Mouse (Mus musculus) liver (tissue): ENCODE data around the gene Fam184a.
A peak's percentile ranks its signal among the peaks of the same experiment; 100 is the strongest.
"Not testable (repeated sequence)": the region's sequence is repeated elsewhere in the genome, so short reads cannot be mapped to it uniquely, and the experiment has no call there.

ENCODE experiments used
- DNase-seq: peaks from one replicate; pipeline ENCODE4 v3.0.0-alpha.2; 2020; ENCODE audit warnings: mixed read lengths

The Fam184a gene

GRCm38 (mm10) chr10:53688952-53689584 lies 61.9 kb downstream of the Fam184a start:
- no peak for DNase-seq

- no peak for DNase-seq
Observed at GRCm38 (mm10) chr10:53688533-53688932, 62.4 kb downstream of the Fam184a start.

- DNase-seq, result no peak
Observed at GRCm38 (mm10) chr10:53687888-53688287, 63.0 kb downstream of the Fam184a start.

GRCm38 (mm10) chr10:53685806-53686205 lies 65.1 kb downstream of the Fam184a start:
- no peak for DNase-seq

- DNase-seq, result no peak
Observed at GRCm38 (mm10) chr10:53683226-53683625, 67.7 kb downstream of the Fam184a start.

- no peak for DNase-seq
Observed at GRCm38 (mm10) chr10:53679690-53680557, 71.0 kb downstream of the Fam184a start.

GRCm38 (mm10) chr10:53661788-53662187 lies 89.1 kb downstream of the Fam184a start:
- no peak for DNase-seq

- not testable (repeated sequence) for DNase-seq
Observed at GRCm38 (mm10) chr10:53654239-53654638, 96.7 kb downstream of the Fam184a start.

- DNase-seq, result no peak
Observed at GRCm38 (mm10) chr10:53650683-53651082, 100.2 kb downstream of the Fam184a start.

- no peak for DNase-seq
Observed at GRCm38 (mm10) chr10:53641507-53641906, 109.4 kb downstream of the Fam184a start.

GRCm38 (mm10) chr10:53635246-53635971 lies 115.5 kb downstream of the Fam184a start:
- DNase-seq, result no peak

GRCm38 (mm10) chr10:53634160-53634559 lies 116.8 kb downstream of the Fam184a start:
- no peak for DNase-seq

- not testable (repeated sequence) for DNase-seq
Observed at GRCm38 (mm10) chr10:53630339-53630738, 120.6 kb downstream of the Fam184a start, which contains the start of gene Mcm9. TSS of gene Mcm9 (minus strand) at chr10:53630439.

- DNase-seq, result peak; percentile 100
Observed at GRCm38 (mm10) chr10:53629918-53630250, 121.0 kb downstream of the Fam184a start.

GRCm38 (mm10) chr10:53629247-53629917 lies 121.5 kb downstream of the Fam184a start:
- peak; percentile 96 for DNase-seq

GRCm38 (mm10) chr10:53615850-53616616 lies 134.9 kb downstream of the Fam184a start:
- no peak for DNase-seq

- DNase-seq, result no peak
Observed at GRCm38 (mm10) chr10:53613955-53614354, 137.0 kb downstream of the Fam184a start.

- no peak for DNase-seq
Observed at GRCm38 (mm10) chr10:53612172-53612571, 138.8 kb downstream of the Fam184a start.

- no peak for DNase-seq
Observed at GRCm38 (mm10) chr10:53608274-53608673, 142.6 kb downstream of the Fam184a start.

GRCm38 (mm10) chr10:53605328-53605727 lies 145.6 kb downstream of the Fam184a start:
- no peak for DNase-seq

GRCm38 (mm10) chr10:53598821-53599220 lies 152.1 kb downstream of the Fam184a start:
- DNase-seq, result peak; percentile 48
